Mouse (Mus musculus) kidney, postnatal 0 days (tissue): ENCODE measurements around the gene Map3k3. TPM values are rescaled to one million over a fixed set of nuclear protein-coding genes. Genes with fewer than 3 reads are reported as not detected.
A peak's percentile ranks its signal among the peaks of the same experiment; 100 is the strongest.
"Not testable (repeated sequence)": the region's sequence is repeated elsewhere in the genome, so short reads cannot be mapped to it uniquely, and the experiment has no call there.

ENCODE experiments used
- ATAC-seq: fragments of 200-750 bp; cut with Nextera tagmentation; replicated peaks from 2 replicates; pipeline ENCODE4 v1.8.0; 2017; ENCODE audit warnings: low read depth, moderate number of reproducible peaks, moderate TSS enrichment, moderate library complexity; ENCODE audit not compliant: low FRiP score
- DNase-seq: peaks from one replicate; pipeline ENCODE4 v3.0.0-alpha.2; 2016; ENCODE audit warnings: low spot score
- H3K27ac ChIP-seq: fragments of 300-500 bp; sonication (generic); 2 replicates; pipeline ENCODE4 v1.5.1; 2014; ENCODE audit warnings: mild to moderate bottlenecking
- H3K27me3 ChIP-seq: fragments of 300-500 bp; sonication (generic); 2 replicates; pipeline ENCODE4 v1.6.1; 2014; ENCODE audit warnings: low read length, mixed read lengths; ENCODE audit not compliant: insufficient read depth
- H3K36me3 ChIP-seq: fragments of 300-500 bp; sonication (generic); 2 replicates; pipeline ENCODE4 v1.6.1; 2014; ENCODE audit warnings: low read length, mixed read lengths; ENCODE audit not compliant: insufficient read depth
- H3K4me1 ChIP-seq: fragments of 300-500 bp; sonication (generic); replicated peaks from 2 replicates; pipeline ENCODE4 v1.6.1; 2014; ENCODE audit warnings: antibody characterized with exemption, low read length, mixed read lengths; ENCODE audit not compliant: insufficient read depth
- H3K4me2 ChIP-seq: fragments of 300-500 bp; sonication (generic); 2 replicates; pipeline ENCODE4 v1.6.1; 2014; ENCODE audit warnings: mild to moderate bottlenecking, low read length, moderate library complexity, mixed read lengths
- H3K4me3 ChIP-seq: fragments of 300-500 bp; sonication (generic); replicated peaks from 2 replicates; pipeline ENCODE4 v1.5.1; 2014; ENCODE audit warnings: low read depth, low read length
- H3K9ac ChIP-seq: fragments of 300-500 bp; sonication (generic); 2 replicates; pipeline ENCODE4 v1.6.1; 2014; ENCODE audit warnings: low read depth, low read length
- H3K9me3 ChIP-seq: fragments of 300-500 bp; sonication (generic); replicated peaks from 2 replicates; pipeline ENCODE4 v1.6.1; 2016; ENCODE audit warnings: low read length, inconsistent platforms, mixed read lengths
- CTCF ChIP-seq: IDR thresholded peaks from 2 replicates; pipeline ENCODE4 v1.5.1; 2016; ENCODE audit warnings: antibody characterized with exemption, low read depth, mild to moderate bottlenecking, moderate library complexity
- WGBS: fragments of 180-500 bp; shearing (Covaris S2); extraction: QIAGEN DNeasy Blood & Tissue Kit; methylation state at CpG from one replicate; pipeline ENCODE4 v1.1.7; 2014; 5-methylcytosine and 5-hydroxymethylcytosine counted together
- polyA plus RNA-seq: library from polyadenylated mRNA; unstranded; fragments of >200 nt; fragmentation: Nextera tagmentation; extraction: Ambion mirVana; gene quantifications from 2 replicates; pipeline ENCODE4 v1.2.1, GENCODE M21; 2015

The Map3k3 gene
- polyA plus RNA-seq, 1 experiment from 2014 or later: 20.5 TPM

DNA sequence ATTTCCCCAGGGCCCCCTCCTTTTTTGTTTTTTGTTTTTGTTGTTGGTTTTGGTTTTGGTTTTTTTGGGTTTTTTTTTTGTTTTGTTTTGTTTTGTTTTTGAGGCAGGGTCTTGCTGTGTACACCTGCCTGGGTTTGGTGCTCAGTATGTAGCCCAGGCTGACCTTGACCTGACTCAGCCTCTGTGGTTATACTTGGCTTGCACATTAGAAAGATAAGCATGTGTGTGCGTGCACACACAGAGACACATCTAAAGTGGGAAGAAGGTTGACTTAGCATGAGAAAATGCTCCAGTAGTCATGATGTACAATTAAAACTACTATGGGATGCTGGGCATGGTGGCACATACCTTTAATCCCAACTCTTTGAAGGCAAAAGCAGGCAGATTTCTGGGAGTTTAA is 23.9 kb upstream of the Map3k3 start:
- H3K4me3 ChIP-seq: no peak overlapping the region
- DNase-seq: no peak
- TF ChIP-seq CTCF: no peak

DNA sequence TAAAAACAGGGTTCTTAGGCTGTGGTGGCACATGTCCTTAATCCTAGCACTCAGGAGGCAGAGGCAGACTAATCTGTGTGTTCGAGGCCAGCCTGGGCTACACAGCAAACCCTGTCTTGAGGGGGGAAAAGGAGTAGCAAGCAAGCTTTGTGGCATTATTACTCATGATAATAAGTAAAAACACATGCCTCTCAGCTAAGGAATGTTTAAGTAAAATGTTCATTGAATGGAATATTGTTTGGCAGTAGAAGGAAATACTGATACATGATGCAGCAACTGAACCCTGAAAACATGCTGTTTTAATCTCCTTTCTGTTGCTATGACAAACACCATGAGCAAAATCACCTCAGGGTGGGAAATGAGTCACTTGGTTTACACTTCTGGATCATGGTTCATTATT is 23.1 kb upstream of the Map3k3 start:
- H3K27me3 ChIP-seq: no peaks in the 10 kb centered on the region

More for the DNA sequence above, 23.9 kb upstream of the Map3k3 start:
- H3K9me3 ChIP-seq: no peaks in the 10 kb centered on the region
- 95% methylated on average over 1 of the region's 1 CpGs for WGBS
- 0 out of 2 replicates have a peak, but pooled peaks cover 4% of the 10 kb centered on the region for H3K4me1 ChIP-seq
- no peak overlapping the region for H3K9ac ChIP-seq
- H3K27ac ChIP-seq: no peak overlapping the region
- H3K4me2 ChIP-seq: no peak overlapping the region
- peaks cover 29% of the 10 kb centered on the region for H3K36me3 ChIP-seq
- H3K27me3 ChIP-seq: no peaks in the 10 kb centered on the region
- no peak for ATAC-seq

GRCm38 (mm10) chr11:106063756-106064155 is 20.7 kb upstream of the Map3k3 start:
- Histone ChIP-seq H3K27ac (no peak overlapping the region), H3K4me1 (0 out of 2 replicates have a peak, but pooled peaks cover 4% of the 10 kb centered on the region), H3K27me3 (no peaks in the 10 kb centered on the region), H3K9ac (no peak overlapping the region), H3K9me3 (no peaks in the 10 kb centered on the region), H3K4me3 (no peak overlapping the region), H3K36me3 (peaks cover 7% of the 10 kb centered on the region; the same call in 1 of the 2 replicates), H3K4me2 (no peak overlapping the region)
- TF ChIP-seq CTCF: no peak
- ATAC-seq (no peak), DNase-seq (no peak)
- WGBS: 87% methylated on average over 5 of the region's 5 CpGs

More for the DNA sequence above, 23.1 kb upstream of the Map3k3 start:
- Histone ChIP-seq H3K4me3 (no peak overlapping the region), H3K9ac (no peak overlapping the region), H3K4me1 (0 out of 2 replicates have a peak, but pooled peaks cover 4% of the 10 kb centered on the region), H3K4me2 (no peak overlapping the region), H3K27ac (no peak overlapping the region), H3K9me3 (no peaks in the 10 kb centered on the region), H3K36me3 (peaks cover 22% of the 10 kb centered on the region)
- WGBS: 86% methylated on average over 1 of the region's 1 CpGs
- no peak for TF ChIP-seq CTCF
- no peak for ATAC-seq
- DNase-seq: no peak

GRCm38 (mm10) chr11:106065073-106065922 is 19.1 kb upstream of the Map3k3 start:
- ATAC-seq (peak; percentile 9; the same call in 1 of the 2 replicates), DNase-seq (no peak)
- H3K27me3 ChIP-seq: no peaks in the 10 kb centered on the region
- peak overlapping the region; percentile 74 for H3K4me3 ChIP-seq
- H3K9me3 ChIP-seq: no peaks in the 10 kb centered on the region
- H3K27ac ChIP-seq: peak overlapping the region; percentile 96
- 36% methylated on average over 18 of the region's 18 CpGs for WGBS
- TF ChIP-seq CTCF: no peak
- peak overlapping the region; percentile 85; the same call in 1 of the 2 replicates for H3K9ac ChIP-seq
- 0 out of 2 replicates have a peak, but pooled peaks cover 4% of the 10 kb centered on the region for H3K4me1 ChIP-seq
- no peaks in the 10 kb centered on the region for H3K36me3 ChIP-seq
- H3K4me2 ChIP-seq: peak overlapping the region; percentile 73

DNA sequence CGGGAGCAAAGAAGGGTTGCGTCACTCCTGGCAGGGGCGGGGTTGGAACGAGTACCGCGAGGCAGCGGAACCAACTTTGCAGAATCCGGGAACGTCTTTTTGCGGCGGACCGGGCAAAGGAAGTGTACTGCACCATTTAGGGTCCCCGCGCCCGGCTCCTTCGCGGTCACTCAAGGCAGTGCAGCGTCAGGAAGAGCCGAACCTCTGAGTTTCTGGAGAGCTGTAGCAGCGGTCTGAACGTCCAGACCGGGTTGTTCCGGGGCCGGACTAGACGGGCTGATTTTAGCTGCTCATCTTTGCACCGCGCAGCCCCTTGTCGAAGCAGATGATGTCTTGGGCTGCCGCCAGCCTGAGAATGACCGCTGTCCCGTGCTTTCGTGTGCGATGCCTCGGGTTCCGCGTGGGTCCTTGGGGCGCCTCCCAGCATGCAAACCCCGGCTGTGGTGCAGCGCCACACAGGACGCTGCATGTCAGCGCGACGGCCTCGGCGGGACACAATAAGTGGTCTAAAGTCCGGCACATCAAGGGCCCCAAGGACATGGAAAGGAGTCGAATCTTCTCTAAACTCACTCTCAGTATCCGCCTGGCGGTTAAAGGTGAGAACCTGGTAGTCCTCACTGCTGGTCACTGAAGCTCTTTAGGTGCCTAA is 18.4 kb upstream of the Map3k3 start, which contains the start of gene Taco1:
Taco1 (plus strand) TSS at position 139 of the 649 bp plus-strand sequence.
- ATAC-seq (peak; percentile 97), DNase-seq (peak; percentile 98)
- peak within 1 kb of the TSS; percentile 85 for H3K9ac ChIP-seq
- H3K36me3 ChIP-seq: 0 out of 2 replicates have a peak, but pooled peaks cover 3% of the 10 kb centered on the region
- H3K4me3 ChIP-seq: peak within 1 kb of the TSS; percentile 74
- H3K4me1 ChIP-seq: 0 out of 2 replicates have a peak, but pooled peaks cover 4% of the 10 kb centered on the region
- H3K4me2 ChIP-seq: peak within 1 kb of the TSS; percentile 73
- H3K27ac ChIP-seq: peak within 1 kb of the TSS; percentile 96
- WGBS: under 1% methylated on average over 49 of the region's 49 CpGs
- TF ChIP-seq CTCF: peak; percentile 19; the same call in 1 of the 2 replicates
- no peaks in the 10 kb centered on the region for H3K27me3 ChIP-seq
- no peaks in the 10 kb centered on the region for H3K9me3 ChIP-seq

- H3K4me1 ChIP-seq, ATAC-seq, H3K27me3 ChIP-seq, H3K36me3 ChIP-seq, H3K9me3 ChIP-seq: not testable (repeated sequence)
- peak overlapping the region; percentile 74 for H3K4me3 ChIP-seq
- 14% methylated on average over 23 of the region's 23 CpGs for WGBS
- peak overlapping the region; percentile 73 for H3K4me2 ChIP-seq
- H3K9ac ChIP-seq: peak overlapping the region; percentile 85
- peak; percentile 75 for DNase-seq
- H3K27ac ChIP-seq: peak overlapping the region; percentile 96
These were observed 17.8 kb upstream of the Map3k3 start for GRCm38 (mm10) chr11:106066616-106067015.
